Mouse (Mus musculus): ENCODE data around the gene Zfp661. TPM values are rescaled to one million over a fixed set of nuclear protein-coding genes. Genes with fewer than 3 reads are reported as not detected.

The Zfp661 gene
- total RNA-seq, 2 experiments from 2014 or later, result 6.2 to 6.5 TPM

DNA sequence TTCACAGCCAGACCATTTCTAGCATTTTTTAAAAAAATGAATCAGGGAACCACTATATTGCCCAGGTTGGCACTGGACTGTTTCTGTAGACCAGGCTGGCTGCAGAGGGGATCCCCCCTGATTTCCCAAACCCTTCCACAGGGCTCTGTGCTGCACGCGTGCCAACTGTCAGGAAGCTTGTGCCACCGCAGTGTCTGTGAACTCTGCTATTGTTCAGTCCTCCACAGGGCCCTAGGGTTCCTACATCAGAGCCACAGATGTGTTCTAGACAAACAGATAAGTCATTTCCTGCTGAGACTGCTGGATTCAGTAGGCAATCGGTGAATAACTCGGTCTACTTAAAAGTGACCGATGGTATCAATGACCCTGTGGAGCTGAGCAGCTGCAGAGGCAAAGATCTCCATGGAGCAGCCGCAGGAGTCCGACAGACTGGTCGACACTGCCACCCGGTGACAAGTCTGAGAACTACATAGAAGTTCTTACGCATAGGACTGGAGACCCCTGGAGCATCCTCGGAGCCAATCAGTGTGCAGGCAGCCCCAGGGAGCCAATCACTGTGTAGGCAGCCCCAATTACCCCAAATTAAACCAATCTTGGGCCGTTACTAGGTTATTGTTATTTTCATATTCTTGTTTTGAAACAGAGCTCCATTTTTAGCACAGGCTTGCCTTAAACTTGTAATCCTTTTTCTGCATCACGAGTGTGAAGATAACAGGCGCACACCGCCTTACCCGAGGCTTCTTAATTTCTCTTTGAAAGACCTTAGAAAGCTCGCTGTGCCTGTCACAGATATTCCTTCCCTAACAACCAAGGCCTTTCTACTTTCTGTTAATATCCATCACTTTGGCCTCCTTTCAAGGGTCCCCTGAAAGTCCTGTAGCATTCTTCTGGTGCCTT, 27.6 kb downstream of the Zfp661 start:
- ATAC-seq (replicated peaks; ENCODE audit: low FRiP score, low TSS enrichment, poor library complexity, severe bottlenecking), result peak; percentile 99

DNA sequence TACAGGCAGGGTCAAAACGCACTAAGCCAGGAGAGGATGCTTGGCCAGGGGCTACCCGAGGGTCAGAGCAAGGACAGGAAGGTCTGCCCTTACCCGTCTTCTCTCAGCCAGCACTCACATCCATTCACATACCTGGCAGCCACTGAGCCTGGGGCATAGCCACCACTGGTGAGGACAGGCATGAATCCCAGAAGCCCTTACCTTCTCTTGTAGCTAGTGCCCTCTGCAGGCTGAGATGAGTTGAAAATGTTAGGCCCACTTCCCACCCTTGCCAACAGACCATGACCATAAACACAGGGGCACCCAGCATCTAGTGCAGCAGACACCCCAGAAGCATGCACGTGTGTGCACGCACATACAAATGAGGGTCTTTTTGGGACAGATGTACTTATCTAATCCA, 35.8 kb downstream of the Zfp661 start:
- ATAC-seq (replicated peaks; ENCODE audit: low FRiP score, low TSS enrichment, poor library complexity, severe bottlenecking), result 0 out of 2 replicates have a peak, but pooled peaks have one; percentile 33

DNA sequence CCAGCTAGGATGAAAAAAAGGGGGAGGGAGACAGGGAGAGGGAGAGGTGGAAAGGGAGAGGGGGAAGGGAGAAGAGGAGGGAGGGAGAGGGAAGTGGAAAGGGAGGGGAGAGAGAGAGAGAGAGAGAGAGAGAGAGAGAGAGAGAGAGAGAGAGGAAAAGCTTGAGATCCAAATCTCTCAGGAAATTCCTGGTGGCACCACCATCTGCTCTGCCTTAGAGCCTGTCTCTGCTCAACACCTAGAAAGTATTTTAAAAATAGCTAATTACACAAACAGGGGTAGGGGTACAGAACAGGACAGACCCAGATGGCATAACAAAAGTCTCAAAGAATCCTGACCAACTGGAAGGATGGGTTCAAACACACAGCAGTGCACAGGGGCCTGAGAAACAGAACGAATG, 36.4 kb downstream of the Zfp661 start:
- ATAC-seq (replicated peaks; ENCODE audit: low FRiP score, low TSS enrichment, poor library complexity, severe bottlenecking), result no peak

DNA sequence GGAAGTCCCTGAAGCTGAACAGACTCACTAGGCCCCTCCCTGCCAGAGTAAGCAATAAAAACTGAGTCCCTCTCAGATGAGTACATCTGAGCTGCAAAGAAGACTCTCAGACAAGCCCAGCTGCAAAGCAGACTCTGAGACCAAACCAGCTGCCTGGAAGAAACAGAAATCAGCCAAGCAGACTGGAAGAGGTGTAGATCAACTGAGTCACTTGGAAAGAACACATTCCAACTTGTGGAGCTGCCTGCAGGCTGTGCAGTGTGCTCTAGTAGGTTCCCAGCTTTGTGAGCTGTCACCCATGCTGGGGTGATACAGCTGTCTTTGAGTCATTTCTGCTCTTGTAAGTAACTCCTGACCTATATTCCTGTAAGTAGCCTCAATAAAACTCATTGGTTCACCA, 37.2 kb downstream of the Zfp661 start:
- no peak for ATAC-seq (replicated peaks; ENCODE audit: low FRiP score, low TSS enrichment, poor library complexity, severe bottlenecking)

DNA sequence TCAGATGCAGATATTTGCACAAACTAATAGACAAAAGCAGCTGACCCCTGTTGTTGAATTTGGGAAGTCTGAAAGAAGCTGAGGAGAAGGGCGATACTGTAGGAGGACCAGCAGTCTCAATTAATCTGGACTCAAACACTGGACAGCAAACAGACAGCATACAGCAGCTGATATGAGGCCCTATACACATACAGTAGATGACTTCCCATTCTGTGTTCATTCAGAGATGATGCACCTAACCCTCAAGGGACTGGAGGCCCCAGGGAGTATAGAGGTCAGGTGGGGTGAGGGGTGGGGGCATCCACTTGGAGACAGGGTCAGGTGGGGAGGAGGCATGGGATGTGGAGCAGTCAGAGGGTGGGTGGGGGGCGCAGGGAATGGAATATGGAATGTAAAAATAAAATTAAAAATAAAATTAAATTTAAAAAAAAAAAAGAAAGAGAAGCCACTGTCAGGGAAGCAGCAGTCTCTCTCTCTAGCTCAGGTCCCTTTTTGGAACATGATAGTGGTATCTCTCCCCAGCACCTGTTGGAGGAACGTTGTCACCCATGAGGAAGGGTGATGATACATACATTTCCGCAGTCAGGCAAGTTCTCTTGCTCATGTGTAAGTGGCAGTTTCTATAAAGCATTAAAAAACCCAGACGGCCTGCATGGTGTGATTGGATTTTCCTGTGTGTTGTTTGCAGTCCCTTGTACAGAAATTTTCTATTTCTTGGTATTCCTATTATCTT, 38.4 kb downstream of the Zfp661 start:
- ATAC-seq (replicated peaks; ENCODE audit: low FRiP score, low TSS enrichment, poor library complexity, severe bottlenecking), result peak; percentile 75

DNA sequence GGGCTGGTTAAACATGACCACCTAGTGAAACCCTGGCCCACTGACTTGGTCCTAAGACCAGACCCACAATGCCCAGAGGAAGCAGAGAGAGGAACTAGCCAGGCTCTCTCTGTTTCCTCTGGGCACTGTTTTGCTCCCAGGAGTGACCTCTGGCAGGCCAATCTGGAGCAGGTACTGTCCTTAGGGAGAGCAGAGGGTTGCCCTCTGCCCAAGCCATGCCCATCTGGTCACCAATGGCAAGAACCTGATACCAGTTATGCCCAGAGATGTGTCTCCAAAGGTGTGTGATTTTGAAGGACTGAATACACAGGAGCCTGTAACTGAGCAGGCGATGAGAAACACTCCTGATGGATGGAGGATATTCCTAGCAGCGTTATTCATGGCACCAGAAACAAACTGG, 45.2 kb downstream of the Zfp661 start:
- ATAC-seq (replicated peaks; ENCODE audit: low FRiP score, low TSS enrichment, poor library complexity, severe bottlenecking), result no peak

DNA sequence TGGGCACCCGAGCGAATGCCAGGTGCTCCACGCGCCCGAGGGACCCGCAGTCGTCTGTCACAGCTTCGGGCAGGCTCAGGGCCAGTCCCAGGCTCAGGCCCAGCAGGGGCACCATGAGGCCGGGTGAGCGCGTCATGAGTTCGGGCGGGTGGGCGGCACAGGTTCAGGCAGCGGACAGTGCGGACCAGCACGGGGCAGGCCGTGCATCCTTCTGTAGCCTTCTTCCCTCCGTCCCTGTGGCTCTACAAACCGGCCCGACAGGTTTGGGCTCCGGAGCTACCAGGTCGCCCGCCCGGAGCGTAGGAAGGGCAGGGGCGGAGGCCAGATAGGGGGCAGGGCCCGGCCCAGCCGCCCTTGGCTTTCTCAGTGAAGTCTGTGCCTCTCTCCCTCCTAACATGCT, 45.7 kb downstream of the Zfp661 start, which contains the start of gene Prom2:
Prom2 (minus strand) TSS at position 283 of the 400 bp plus-strand sequence.
- no peak for ATAC-seq (replicated peaks; ENCODE audit: low FRiP score, low TSS enrichment, poor library complexity, severe bottlenecking)

DNA sequence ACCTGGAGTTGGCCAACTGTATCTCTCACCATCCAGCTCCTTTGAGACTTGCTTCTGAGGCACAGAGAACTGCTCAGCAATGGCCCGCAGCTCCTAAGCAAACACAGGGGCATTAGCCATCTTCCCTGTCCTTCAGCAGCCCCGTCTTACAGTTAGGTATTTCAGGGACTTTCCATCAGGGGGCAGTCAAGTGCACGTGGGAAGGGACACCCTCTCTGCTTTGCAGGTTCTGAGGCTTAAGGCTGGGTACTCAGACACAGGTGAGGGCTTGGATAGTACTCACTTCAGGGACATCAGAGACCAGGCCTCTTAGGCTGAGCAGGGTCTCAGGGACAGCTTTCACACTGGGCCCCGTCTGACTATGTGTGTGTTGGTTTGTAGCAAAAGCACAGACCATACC, 47.4 kb downstream of the Zfp661 start:
- peak; percentile 47 for ATAC-seq (replicated peaks; ENCODE audit: low FRiP score, low TSS enrichment, poor library complexity, severe bottlenecking)

DNA sequence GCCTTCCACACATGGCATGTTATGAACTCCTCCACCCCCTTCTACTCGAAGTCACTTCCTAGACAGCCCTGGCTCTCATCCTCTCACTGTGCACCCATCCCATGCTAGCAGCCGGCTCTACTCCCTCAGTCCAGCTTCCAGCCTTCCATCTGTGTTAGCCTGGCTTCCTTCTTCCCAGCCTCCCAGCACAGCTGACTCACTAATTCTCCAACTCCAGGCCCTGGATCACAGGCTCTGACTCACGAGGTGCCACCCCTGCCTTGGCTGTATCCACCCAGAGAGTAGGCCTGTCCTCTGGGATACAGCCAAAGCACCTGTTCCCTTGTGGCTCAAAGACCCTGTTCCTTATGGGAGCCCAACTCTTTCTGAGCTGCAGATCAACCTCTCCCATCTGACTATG, 49.3 kb downstream of the Zfp661 start:
- no peak for ATAC-seq (replicated peaks; ENCODE audit: low FRiP score, low TSS enrichment, poor library complexity, severe bottlenecking)

DNA sequence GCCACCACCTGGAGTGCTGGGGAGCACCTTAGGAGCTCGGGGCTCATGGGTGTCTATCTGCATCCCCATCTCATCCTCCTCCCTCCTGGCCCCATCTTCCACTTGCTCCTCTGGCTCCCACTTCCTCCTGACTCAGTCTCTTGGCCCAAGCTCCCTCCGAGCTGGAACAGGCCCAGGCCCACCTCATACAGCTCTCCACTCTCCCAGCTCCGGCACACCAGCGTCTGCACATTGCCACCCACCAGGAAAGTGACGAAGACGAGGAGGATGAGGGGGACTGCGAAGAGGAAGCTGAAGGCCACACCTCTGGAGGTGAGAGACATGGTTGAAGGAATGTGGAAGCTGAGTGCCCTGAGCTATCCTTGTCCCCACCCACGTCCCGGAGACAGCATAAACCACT, 51.5 kb downstream of the Zfp661 start:
- no peak for ATAC-seq (replicated peaks; ENCODE audit: low FRiP score, low TSS enrichment, poor library complexity, severe bottlenecking)

DNA sequence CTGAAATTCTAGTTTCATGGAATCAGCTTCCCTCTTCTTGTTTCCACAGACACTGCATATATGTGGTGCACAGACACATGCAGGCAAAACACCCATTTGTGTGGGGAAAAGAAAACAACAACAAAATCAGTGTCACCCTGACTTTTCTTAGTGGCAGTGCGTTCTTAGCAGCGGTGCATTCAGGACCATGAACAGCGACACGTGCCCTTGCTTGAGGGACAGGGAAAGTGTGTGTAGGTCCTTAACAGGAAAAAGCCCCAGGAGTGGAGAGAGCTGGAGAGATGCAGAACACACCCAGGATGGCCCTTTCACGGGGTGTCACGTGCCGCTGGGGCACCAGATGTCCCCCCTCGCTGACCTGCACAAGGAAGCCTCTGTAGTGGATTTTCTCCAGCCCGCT, 54.5 kb downstream of the Zfp661 start:
- no peak for ATAC-seq (replicated peaks; ENCODE audit: low FRiP score, low TSS enrichment, poor library complexity, severe bottlenecking)

DNA sequence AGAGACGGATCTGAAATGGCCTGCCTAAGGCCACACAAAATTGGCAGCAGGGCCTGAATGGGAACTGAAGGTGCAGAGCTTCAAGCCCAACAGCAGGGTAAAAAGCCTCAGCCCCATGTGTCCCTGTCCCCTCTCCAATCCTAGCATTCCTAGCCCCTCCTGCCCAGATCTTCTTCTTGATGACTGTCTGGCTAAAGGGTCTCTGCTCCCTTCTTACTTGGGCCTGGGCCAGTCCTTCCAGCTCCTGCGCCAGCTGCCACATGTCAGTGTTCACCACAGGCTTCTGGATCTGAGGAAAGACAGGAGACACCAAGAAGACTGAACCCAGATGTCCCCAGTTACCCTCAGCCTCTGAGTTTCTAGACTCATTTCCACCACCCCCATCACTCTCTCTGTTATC, 55.3 kb downstream of the Zfp661 start:
- ATAC-seq (replicated peaks; ENCODE audit: low FRiP score, low TSS enrichment, poor library complexity, severe bottlenecking), result no peak

DNA sequence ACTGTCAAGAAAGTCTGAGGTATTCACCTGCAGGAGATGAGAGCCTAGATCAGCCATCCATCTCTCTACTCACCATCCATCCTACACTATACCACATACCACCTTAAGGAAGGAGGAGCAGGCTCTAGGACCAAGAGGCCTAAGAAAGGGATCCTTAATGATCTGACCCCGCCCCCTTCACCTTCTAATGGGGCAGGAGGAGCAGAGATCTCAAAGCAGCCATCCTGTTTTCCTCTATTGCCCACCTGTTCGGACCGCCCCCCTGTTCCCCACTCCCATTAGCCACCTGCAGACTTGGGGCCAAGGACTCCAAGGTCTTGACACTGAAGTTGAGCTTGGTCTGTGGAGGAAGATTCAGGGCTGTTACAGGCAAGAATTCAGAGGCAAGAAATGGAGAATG, 56.5 kb downstream of the Zfp661 start:
- ATAC-seq (replicated peaks; ENCODE audit: low FRiP score, low TSS enrichment, poor library complexity, severe bottlenecking), result no peak

DNA sequence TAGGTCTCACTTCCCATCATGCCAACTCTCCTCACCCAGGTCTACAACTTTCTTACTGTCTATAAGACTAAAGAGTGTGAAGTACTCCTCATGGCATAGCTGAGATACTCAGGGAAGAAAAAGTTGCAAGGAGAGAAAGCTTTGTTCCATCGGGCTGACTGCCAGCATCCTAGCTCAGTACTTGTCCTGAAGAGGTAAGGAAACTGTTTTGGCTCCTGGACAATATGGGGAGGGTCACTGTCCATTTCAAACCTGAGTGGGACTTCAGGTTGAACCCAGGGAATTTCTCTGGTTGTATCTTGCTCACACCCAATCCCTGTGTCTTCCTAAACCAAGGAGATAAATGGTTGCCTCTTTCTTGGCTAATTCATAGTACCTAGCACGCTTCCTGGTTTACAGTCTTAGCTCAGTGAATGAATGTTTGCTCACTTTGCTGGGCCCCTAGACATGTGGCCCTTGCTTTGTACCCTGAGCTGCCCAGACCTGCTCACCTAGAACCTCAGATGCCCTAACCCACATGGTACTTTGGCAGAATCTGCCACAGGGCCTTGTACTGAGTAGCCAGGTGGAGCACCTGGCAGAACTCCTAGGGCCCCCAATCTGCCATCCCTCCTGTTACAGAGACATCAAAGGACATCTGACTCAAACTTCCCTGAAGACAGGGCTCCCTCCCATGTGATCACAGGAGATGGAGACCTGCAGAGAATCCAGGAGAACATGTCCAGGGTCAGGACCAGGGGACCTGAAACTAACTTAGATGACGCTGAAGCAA, 61.7 kb downstream of the Zfp661 start:
- ATAC-seq (replicated peaks; ENCODE audit: low FRiP score, low TSS enrichment, poor library complexity, severe bottlenecking), result no peak

Other genes with a start within 250 kb of the Zfp661 start
- gene Astl, start 248.5 kb downstream of the Zfp661 start, total RNA-seq (2014; fragmentation: Nextera tagmentation), result 0.40 TPM in 1 of 2 replicates, not detected in the other
- gene Astl, start 248.5 kb downstream of the Zfp661 start, total RNA-seq (2017), result not detected in 2 replicates
- not detected in 2 replicates for gene Adra2b, start 223.9 kb downstream of the Zfp661 start, total RNA-seq (2014; fragmentation: Nextera tagmentation)
- gene Adra2b, start 223.9 kb downstream of the Zfp661 start, total RNA-seq (2017), result not detected in 2 replicates
- gene Gpat2, start 161.9 kb downstream of the Zfp661 start, total RNA-seq (2014; fragmentation: Nextera tagmentation), result not detected in 2 replicates
- gene Gpat2, start 161.9 kb downstream of the Zfp661 start, total RNA-seq (2017), result not detected in 2 replicates
- gene Fahd2a, start 142.5 kb downstream of the Zfp661 start, total RNA-seq (2014; fragmentation: Nextera tagmentation), result 17.8 and 18.9 TPM in 2 replicates
- gene Fahd2a, start 142.5 kb downstream of the Zfp661 start, total RNA-seq (2017), result 1.8 and 3.5 TPM in 2 replicates
- gene Kcnip3, start 65.0 kb downstream of the Zfp661 start, total RNA-seq (2014; fragmentation: Nextera tagmentation), result not detected in 2 replicates
- gene Kcnip3, start 65.0 kb downstream of the Zfp661 start, total RNA-seq (2017), result 0.15 TPM in 1 of 2 replicates, not detected in the other
- gene Prom2, start 45.6 kb downstream of the Zfp661 start, total RNA-seq (2014; fragmentation: Nextera tagmentation), result not detected in 2 replicates
- not detected in 2 replicates for gene Prom2, start 45.6 kb downstream of the Zfp661 start, total RNA-seq (2017)
- 74.2 and 98.4 TPM in 2 replicates for gene Mrps5, start 128 bp upstream of the Zfp661 start, total RNA-seq (2014; fragmentation: Nextera tagmentation)
- 164 and 215 TPM in 2 replicates for gene Mrps5, start 128 bp upstream of the Zfp661 start, total RNA-seq (2017)
- not detected in 2 replicates for gene Mal, start 69.6 kb upstream of the Zfp661 start, total RNA-seq (2014; fragmentation: Nextera tagmentation)
- not detected in 2 replicates for gene Mal, start 69.6 kb upstream of the Zfp661 start, total RNA-seq (2017)
- gene Mall, start 142.8 kb upstream of the Zfp661 start, total RNA-seq (2014; fragmentation: Nextera tagmentation), result not detected in 2 replicates
- gene Mall, start 142.8 kb upstream of the Zfp661 start, total RNA-seq (2017), result not detected in 2 replicates
- 19.2 and 19.3 TPM in 2 replicates for gene Nphp1, start 201.8 kb upstream of the Zfp661 start, total RNA-seq (2014; fragmentation: Nextera tagmentation)
- 24.4 and 26.4 TPM in 2 replicates for gene Nphp1, start 201.8 kb upstream of the Zfp661 start, total RNA-seq (2017)
- gene Mtln, start 205.4 kb upstream of the Zfp661 start, total RNA-seq (2014; fragmentation: Nextera tagmentation), result 30.9 and 33.7 TPM in 2 replicates
- 50.0 and 59.6 TPM in 2 replicates for gene Mtln, start 205.4 kb upstream of the Zfp661 start, total RNA-seq (2017)
- gene Bub1, start 244.8 kb upstream of the Zfp661 start, total RNA-seq (2014; fragmentation: Nextera tagmentation), result 36.4 and 51.6 TPM in 2 replicates
- gene Bub1, start 244.8 kb upstream of the Zfp661 start, total RNA-seq (2017), result 43.2 and 48.8 TPM in 2 replicates